Mouse (Mus musculus) liver, embryonic 14.5 days (tissue): ENCODE data around the gene Ccdc30. TPM values are rescaled to one million over a fixed set of nuclear protein-coding genes. Genes with fewer than 3 reads are reported as not detected.

Source experiments
- ATAC-seq: fragments of 200-750 bp; cut with Nextera tagmentation; 2 replicates; pipeline ENCODE4 v1.8.0; 2017; ENCODE audit warnings: moderate number of reproducible peaks, mild to moderate bottlenecking, moderate library complexity; ENCODE audit not compliant: insufficient read depth
- DNase-seq, 3 experiments: peaks; one replicate each; pipeline ENCODE4 v3.0.0-alpha.2; 2012 to 2013; ENCODE audit warnings: low read depth in 3 of 3, low spot score in 3 of 3
- H3K27ac ChIP-seq: fragments of 300-500 bp; sonication (generic); 2 replicates; pipeline ENCODE4 v1.5.1; 2014; ENCODE audit warnings: moderate library complexity, mild to moderate bottlenecking, control low read depth, inconsistent platforms
- H3K27me3 ChIP-seq: fragments of 300-500 bp; sonication (generic); 2 replicates; pipeline ENCODE4 v1.6.1; 2014; ENCODE audit warnings: mild to moderate bottlenecking, low read length, moderate library complexity; ENCODE audit not compliant: control insufficient read depth, insufficient read depth
- H3K36me3 ChIP-seq: fragments of 300-500 bp; sonication (generic); replicated peaks from 2 replicates; pipeline ENCODE4 v1.6.1; 2014; ENCODE audit warnings: low read depth; ENCODE audit not compliant: control insufficient read depth, insufficient read depth
- H3K4me1 ChIP-seq, 2 experiments: fragments of 200-500 bp in 1 of 2; fragments of 300-500 bp in 1 of 2; sonication (generic) in 1 of 2; replicated peaks; 2 replicates each; pipeline ENCODE4 v1.6.1; 2012 to 2014; ENCODE audit warnings: antibody characterized with exemption in 1 of 2, inconsistent platforms in 1 of 2, low read length in 1 of 2; ENCODE audit not compliant: control insufficient read depth in 2 of 2, insufficient read depth in 2 of 2
- H3K4me2 ChIP-seq: fragments of 300-500 bp; sonication (generic); 2 replicates; pipeline ENCODE4 v1.6.1; 2014; ENCODE audit warnings: low read depth, mild to moderate bottlenecking, control low read depth, moderate library complexity
- H3K4me3 ChIP-seq, 2 experiments: fragments of 200-500 bp in 1 of 2; fragments of 300-500 bp in 1 of 2; sonication (generic) in 1 of 2; 2 replicates each; pipeline ENCODE4 v1.5.1; 2012 to 2014; ENCODE audit warnings: low read depth in 2 of 2, low read length in 2 of 2, mild to moderate bottlenecking in 2 of 2, control low read depth in 1 of 2, inconsistent platforms in 1 of 2, moderate library complexity in 1 of 2; ENCODE audit not compliant: insufficient read depth in 1 of 2
- H3K9ac ChIP-seq: fragments of 300-500 bp; sonication (generic); replicated peaks from 2 replicates; pipeline ENCODE4 v1.6.1; 2014; ENCODE audit warnings: mild to moderate bottlenecking, control low read depth, moderate library complexity
- H3K9me3 ChIP-seq: fragments of 300-500 bp; sonication (generic); 2 replicates; pipeline ENCODE4 v1.6.1; 2016; ENCODE audit warnings: low read length, mixed read lengths; ENCODE audit not compliant: control insufficient read depth
- CTCF ChIP-seq: IDR thresholded peaks from 2 replicates; pipeline ENCODE4 v1.5.1; 2016; ENCODE audit warnings: antibody characterized with exemption, low read depth, control low read depth
- EP300 ChIP-seq: IDR thresholded peaks from 2 replicates; pipeline ENCODE4 v1.6.1; 2016; ENCODE audit warnings: antibody characterized with exemption, low read depth
- WGBS: fragments of 180-500 bp; shearing (Covaris S2); extraction: QIAGEN DNeasy Blood & Tissue Kit; methylation state at CpG from one replicate; pipeline ENCODE4 v1.1.7; 2014; ENCODE audit not compliant: insufficient replicate concordance; 5-methylcytosine and 5-hydroxymethylcytosine counted together
- polyA plus RNA-seq, 2 experiments: library from polyadenylated mRNA; depleted of rRNA in 1 of 2; stranded (reverse) in 1 of 2; unstranded in 1 of 2; fragments of >200 nt; fragmentation: Nextera tagmentation in 1 of 2; extraction: Ambion mirVana in 1 of 2; gene quantifications; 2 replicates each; pipeline versions ENCODE4 v1.2.1 to v1.2.3; 2012 to 2014

The Ccdc30 gene
- polyA plus RNA-seq (2012; rRNA removed) (0.15 and 0.41 TPM in 2 replicates), polyA plus RNA-seq (2014; fragmentation: Nextera tagmentation; extraction: Ambion mirVana) (0.96 and 1.2 TPM in 2 replicates)

DNA sequence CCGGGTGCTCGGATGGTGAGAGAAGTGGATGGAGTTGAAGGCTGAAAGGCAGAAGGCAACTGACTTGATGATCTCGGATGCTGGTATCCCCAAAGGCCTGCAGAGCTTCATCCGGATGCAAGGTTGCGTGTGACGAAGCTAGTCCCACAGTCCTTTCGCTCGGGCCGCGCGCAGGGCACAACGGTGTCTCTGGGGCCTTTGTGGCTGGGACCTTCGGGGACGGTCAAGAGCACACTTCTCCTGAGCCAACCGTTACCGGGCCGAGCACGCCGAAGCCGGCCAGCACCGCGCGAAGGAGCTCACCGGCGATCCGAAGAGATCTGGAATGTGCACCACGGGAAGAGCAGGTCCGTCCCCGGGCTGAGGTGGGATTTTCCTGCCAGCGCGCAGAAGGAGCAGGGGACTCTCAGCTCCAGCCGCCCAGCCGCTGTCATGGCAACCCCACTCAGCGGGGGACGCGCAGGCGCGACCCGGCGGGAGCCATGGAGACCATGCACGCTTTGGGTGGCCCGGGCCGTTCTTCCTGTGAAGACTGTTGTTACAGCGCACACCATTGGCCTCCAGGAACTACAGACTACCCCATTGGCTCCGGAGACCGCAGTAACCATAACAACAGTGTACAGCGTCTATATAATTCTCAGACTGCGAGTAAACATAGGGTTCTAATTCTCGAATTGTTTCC is at the start of gene Ccdc30:
Gene Ccdc30, minus strand, starts transcription at position 450 of the 682 bp plus-strand sequence.
- ATAC-seq: peak; percentile 81
- 2% methylated on average over 49 of the region's 49 CpGs for WGBS
- TF ChIP-seq EP300 (no peak), CTCF (no peak)

DNA sequence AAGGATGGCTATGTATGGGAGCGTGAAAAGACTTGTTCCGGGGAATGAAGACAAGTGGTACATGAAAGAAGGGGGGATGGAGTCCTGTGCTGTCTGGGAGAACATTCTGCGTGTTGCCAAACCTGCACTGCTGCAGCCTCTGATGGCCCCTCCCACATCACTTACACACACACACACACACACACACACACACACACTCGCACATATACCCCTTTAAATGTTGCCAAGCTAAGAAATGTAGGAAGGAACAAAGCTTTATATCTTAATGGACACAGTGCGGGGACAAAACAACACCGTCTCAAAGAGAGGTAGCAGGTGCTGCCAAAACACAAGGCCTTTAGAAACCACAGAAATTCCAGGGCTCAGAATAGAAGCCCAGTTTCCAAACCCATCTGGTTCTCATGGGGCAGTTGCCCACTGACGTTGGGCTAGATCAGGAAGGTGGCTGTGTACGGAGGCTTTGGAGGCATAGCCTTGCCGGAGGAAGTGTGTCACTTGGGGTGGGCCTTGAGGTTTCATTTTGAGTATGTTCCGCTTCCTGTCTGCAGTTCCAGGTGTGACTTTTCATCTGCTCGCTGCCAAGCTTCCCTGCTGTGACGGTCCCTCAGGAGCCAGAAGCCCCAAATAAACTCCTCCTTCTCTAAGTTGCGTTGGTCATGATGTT is 48.6 kb upstream of the Ccdc30 start:
- TF ChIP-seq EP300 (no peak), CTCF (no peak)
- Histone ChIP-seq H3K4me1 (no peaks in the 10 kb centered on the region), H3K4me3 (no peak overlapping the region), H3K9ac (no peak overlapping the region), H3K36me3 (no peaks in the 10 kb centered on the region), H3K27me3 (no peaks in the 10 kb centered on the region), H3K9me3 (no peaks in the 10 kb centered on the region), H3K27ac (no peak overlapping the region), H3K4me2 (no peak overlapping the region)
- DNase-seq (no peak), ATAC-seq (no peak)
- WGBS: 49% methylated on average over 13 of the region's 13 CpGs

More for the DNA sequence above, at the start of gene Ccdc30:
- H3K27me3 ChIP-seq: peaks cover 14% of the 10 kb centered on the region
- H3K27ac ChIP-seq: no peak within 1 kb of the TSS
- peaks cover 3 to 20% of the 10 kb centered on the region in 2 experiments; a peak in 3 of 4 replicates for H3K4me1 ChIP-seq
- no peaks in the 10 kb centered on the region for H3K36me3 ChIP-seq
- DNase-seq: peak; percentile 35 to 54 (median 54)
- peak within 1 kb of the TSS; percentile 51 to 52 for H3K4me3 ChIP-seq
- H3K9ac ChIP-seq: peak within 1 kb of the TSS; percentile 33; the same call in 1 of the 2 replicates
- peak within 1 kb of the TSS; percentile 68 for H3K4me2 ChIP-seq
- H3K9me3 ChIP-seq: no peaks in the 10 kb centered on the region

DNA sequence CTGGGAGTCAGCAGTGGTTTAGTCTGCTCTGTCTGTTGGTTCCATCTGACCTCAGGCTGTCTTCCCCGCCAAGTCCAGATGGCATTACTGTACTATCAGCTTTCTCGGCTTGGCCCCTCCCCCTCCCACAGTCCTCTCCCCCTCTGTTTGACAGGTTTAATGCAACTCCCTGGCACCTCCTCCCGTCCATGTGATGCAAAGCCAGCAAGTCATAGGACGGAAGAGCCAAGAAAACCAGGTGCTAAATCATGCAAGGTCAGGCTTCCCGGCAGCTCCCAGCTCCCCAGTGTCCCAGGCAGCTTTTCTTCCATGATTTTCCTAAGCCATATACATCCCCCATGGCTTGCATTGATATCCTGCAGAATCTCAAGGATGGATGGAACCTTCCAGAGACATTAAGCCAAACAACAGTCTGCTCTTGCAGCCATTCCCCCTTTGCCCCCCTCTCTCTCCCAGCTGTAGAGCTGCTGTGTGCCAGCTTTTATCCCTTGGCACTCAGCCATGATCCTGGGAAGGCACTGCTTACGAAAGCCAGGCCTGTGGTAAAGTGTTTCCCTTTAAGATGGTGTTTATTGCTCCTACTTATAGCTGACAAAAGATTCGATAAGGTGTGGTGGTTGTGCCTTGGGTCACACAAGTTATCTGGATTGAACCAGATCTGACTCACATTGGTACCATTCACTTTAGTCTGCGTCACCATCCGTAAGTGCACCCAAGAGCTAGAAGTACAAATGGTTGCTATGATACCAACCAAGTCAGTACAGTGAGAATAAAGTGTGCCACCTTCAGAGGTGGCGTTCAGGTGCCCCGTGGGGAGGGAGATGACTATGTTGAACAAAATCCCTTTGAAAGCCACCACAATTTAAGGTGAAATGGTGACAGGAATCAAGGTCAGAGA is 47.8 kb upstream of the Ccdc30 start:
- H3K9me3 ChIP-seq: no peaks in the 10 kb centered on the region
- no peaks in the 10 kb centered on the region for H3K36me3 ChIP-seq
- H3K27me3 ChIP-seq: no peaks in the 10 kb centered on the region
- no peak for DNase-seq
- no peak for TF ChIP-seq CTCF
- no peak for TF ChIP-seq EP300
- H3K9ac ChIP-seq: no peak overlapping the region
- no peak overlapping the region for H3K27ac ChIP-seq
- ATAC-seq: no peak
- no peaks in the 10 kb centered on the region for H3K4me1 ChIP-seq
- whole genome bisulfite sequencing: 47% methylated on average over 11 of the region's 11 CpGs
- H3K4me2 ChIP-seq: no peak overlapping the region
- H3K4me3 ChIP-seq: no peak overlapping the region

DNA sequence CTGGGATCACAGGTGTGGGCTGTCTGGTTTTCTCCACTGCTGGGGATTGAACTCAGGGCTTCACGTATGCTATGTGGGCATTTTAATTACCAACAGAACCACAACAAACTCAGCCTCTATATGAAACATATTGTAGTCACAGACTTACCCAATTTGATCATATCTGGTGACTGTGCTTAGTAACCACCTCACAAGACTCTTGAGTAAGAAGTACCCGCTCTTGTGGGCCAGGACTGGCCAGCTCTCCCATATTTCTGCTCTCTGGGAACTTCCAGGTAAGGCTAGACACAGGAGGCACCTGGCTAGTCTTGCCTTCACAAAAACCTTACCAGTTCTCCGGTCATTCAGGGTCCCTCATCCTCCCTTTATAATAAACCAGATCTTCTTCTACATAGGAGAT is 47.1 kb upstream of the Ccdc30 start:
- Histone ChIP-seq H3K9me3 (no peaks in the 10 kb centered on the region), H3K36me3 (no peaks in the 10 kb centered on the region), H3K27ac (no peak overlapping the region), H3K27me3 (no peaks in the 10 kb centered on the region), H3K4me2 (no peak overlapping the region), H3K9ac (no peak overlapping the region), H3K4me3 (no peak overlapping the region), H3K4me1 (no peaks in the 10 kb centered on the region)
- DNase-seq (no peak), ATAC-seq (no peak)
- no peak for TF ChIP-seq CTCF
- TF ChIP-seq EP300: no peak
- 66% methylated on average over 3 of the region's 3 CpGs for WGBS
